In genomic region chr2:35336388-35337280, GRCm38 (mm10) we compare ENCODE assay signal across 8 mouse cellular contexts. TPM values are rescaled to one million over a fixed set of nuclear protein-coding genes. Genes with fewer than 3 reads are reported as not detected.
DNase-seq lines count a peak whose midpoint lies in the region; ATAC-seq and TF ChIP-seq lines count a peak whose summit lies in the region.

TSS of gene Stom (minus strand) at chr2:35336976.

- no peaks in the 10 kb centered on the region for H3K9me3 ChIP-seq in embryonic facial prominence, embryonic 15.5 days (replicated peaks)
- H3K9me3 ChIP-seq in limb, embryonic 14.5 days (ENCODE audit: control insufficient read depth, low read length), result no peaks in the 10 kb centered on the region
- no peaks in the 10 kb centered on the region for H3K9me3 ChIP-seq in midbrain, postnatal 0 days (ENCODE audit: low read length)

- peak; percentile 17; the same call in 1 of the 2 replicates for TF ChIP-seq CTCF in bone marrow, adult 2 months (IDR thresholded peaks at IDR 0.05; ENCODE audit: control insufficient read depth, insufficient read depth, low read length)
- peak; percentile 46 for TF ChIP-seq CTCF in midbrain, postnatal 0 days (IDR thresholded peaks at IDR 0.05)

- no peaks in the 10 kb centered on the region for H3K27me3 ChIP-seq in embryonic facial prominence, embryonic 15.5 days
- no peaks in the 10 kb centered on the region for H3K27me3 ChIP-seq in limb, embryonic 14.5 days (ENCODE audit: control insufficient read depth, insufficient read depth, low read length)
- H3K27me3 ChIP-seq in midbrain, postnatal 0 days (ENCODE audit: insufficient read depth, low read length), result no peaks in the 10 kb centered on the region

- H3K36me3 ChIP-seq in embryonic facial prominence, embryonic 15.5 days, result no peaks in the 10 kb centered on the region
- H3K36me3 ChIP-seq in limb, embryonic 14.5 days (ENCODE audit: control insufficient read depth, insufficient read depth, low read length), result no peaks in the 10 kb centered on the region
- no peaks in the 10 kb centered on the region for H3K36me3 ChIP-seq in midbrain, postnatal 0 days (ENCODE audit: insufficient read depth, low read length)

- DNase-seq in 416B (ENCODE audit: low read depth), result peak; percentile 98
- peak; percentile 99 for DNase-seq in heart, adult 8-10 months (ENCODE audit: low spot score)
- peak; percentile 100 for DNase-seq in kidney, adult 9 months
- peak; percentile 98 for DNase-seq in limb, embryonic 14.5 days (ENCODE audit: low spot score)
- DNase-seq in midbrain, postnatal 0 days (ENCODE audit: low spot score), result peak; percentile 98
- DNase-seq in spleen, postnatal 14 days (ENCODE audit: low spot score in 2 of 2), result peak; percentile 100

- peak; percentile 88 for TF ChIP-seq POLR2A in bone marrow, adult 2 months (IDR thresholded peaks at IDR 0.05; ENCODE audit: borderline replicate concordance, control insufficient read depth, low read depth, low read length)
- no peak for TF ChIP-seq POLR2A in limb, embryonic 14.5 days (IDR thresholded peaks at IDR 0.05; ENCODE audit: borderline replicate concordance, extremely low read depth, insufficient read depth, insufficient read length)

- peak within 1 kb of the TSS; percentile 94 for H3K27ac ChIP-seq in bone marrow, adult 2 months (ENCODE audit: control insufficient read depth, insufficient read depth, low read depth, low read length, poor library complexity)
- peak within 1 kb of the TSS; percentile 88 for H3K27ac ChIP-seq in embryonic facial prominence, embryonic 15.5 days (replicated peaks)
- peak within 1 kb of the TSS; percentile 76 for H3K27ac ChIP-seq in limb, embryonic 14.5 days (replicated peaks; ENCODE audit: low read depth, low read length)
- peak within 1 kb of the TSS; percentile 57 for H3K27ac ChIP-seq in midbrain, postnatal 0 days (ENCODE audit: low read depth, low read length)

- peak within 1 kb of the TSS; percentile 65 for H3K9ac ChIP-seq in embryonic facial prominence, embryonic 15.5 days
- peak within 1 kb of the TSS; percentile 71 for H3K9ac ChIP-seq in limb, embryonic 14.5 days (ENCODE audit: low read depth, low read length, severe bottlenecking)
- H3K9ac ChIP-seq in midbrain, postnatal 0 days (replicated peaks; ENCODE audit: low read length, poor library complexity, severe bottlenecking), result peak within 1 kb of the TSS; percentile 71

- H3K4me2 ChIP-seq in embryonic facial prominence, embryonic 15.5 days (replicated peaks), result peak within 1 kb of the TSS; percentile 96
- H3K4me2 ChIP-seq in limb, embryonic 14.5 days (replicated peaks; ENCODE audit: low read depth, low read length, severe bottlenecking), result peak within 1 kb of the TSS; percentile 99
- H3K4me2 ChIP-seq in midbrain, postnatal 0 days (ENCODE audit: low read depth, low read length, poor library complexity, severe bottlenecking), result peak within 1 kb of the TSS; percentile 74

- WGBS in bone marrow, adult 2 months, result under 1% methylated on average over 45 of the region's 45 CpGs
- under 1% methylated on average over 45 of the region's 45 CpGs for WGBS in embryonic facial prominence, embryonic 15.5 days
- WGBS in limb, embryonic 14.5 days, result 0% methylated on average over 45 of the region's 45 CpGs
- WGBS in midbrain, postnatal 0 days, result under 1% methylated on average over 45 of the region's 45 CpGs

- peak within 1 kb of the TSS; percentile 89 for H3K4me3 ChIP-seq in bone marrow, adult 2 months (replicated peaks; ENCODE audit: control insufficient read depth, low read depth, low read length)
- H3K4me3 ChIP-seq in embryonic facial prominence, embryonic 15.5 days (replicated peaks), result peak within 1 kb of the TSS; percentile 74
- H3K4me3 ChIP-seq in limb, embryonic 14.5 days (replicated peaks; ENCODE audit: low read length), result peak within 1 kb of the TSS; percentile 66
- peak within 1 kb of the TSS; percentile 49 for H3K4me3 ChIP-seq in midbrain, postnatal 0 days (ENCODE audit: low read depth, low read length)

- ATAC-seq in embryonic facial prominence, embryonic 15.5 days (ENCODE audit: insufficient number of reproducible peaks, low FRiP score, low TSS enrichment, low read depth), result peak; percentile 98
- peak; percentile 99 for ATAC-seq in limb, embryonic 14.5 days (ENCODE audit: low FRiP score, low read depth)
- ATAC-seq in midbrain, postnatal 0 days (ENCODE audit: low FRiP score), result peak; percentile 97

- H3K4me1 ChIP-seq in bone marrow, adult 2 months (ENCODE audit: control insufficient read depth, insufficient read depth, low read length), result peaks cover 2% of the 10 kb centered on the region; the same call in 1 of the 2 replicates
- peaks cover 17% of the 10 kb centered on the region for H3K4me1 ChIP-seq in embryonic facial prominence, embryonic 15.5 days
- H3K4me1 ChIP-seq in limb, embryonic 14.5 days (ENCODE audit: control insufficient read depth, insufficient read depth, low read length), result peaks cover 14% of the 10 kb centered on the region
- H3K4me1 ChIP-seq in midbrain, postnatal 0 days (ENCODE audit: insufficient read depth, low read length), result no peaks in the 10 kb centered on the region

RNA-seq across cellular contexts. Expression of gene Stom, which starts in this region (rescaled TPM):
- polyA plus RNA-seq in bone marrow, adult 2 months (2011; ENCODE audit: insufficient read depth, insufficient read length, low replicate concordance, missing spikeins), result 152 and 203 TPM in 2 replicates
- polyA plus RNA-seq in embryonic facial prominence, embryonic 15.5 days (2015; fragmentation: Nextera tagmentation; extraction: Ambion mirVana), result 32.1 and 37.3 TPM in 2 replicates
- total RNA-seq in heart, adult 8-10 months (2022), result 100 to 1,000 TPM in 2 of 4 experiments, 10 to 100 TPM in 2; 83.8 to 137 (median 102) TPM
- 14.0 and 15.1 TPM in 2 replicates for polyA plus RNA-seq in limb, embryonic 14.5 days (2012; rRNA removed)
- polyA plus RNA-seq in limb, embryonic 14.5 days (2014; fragmentation: Nextera tagmentation; extraction: Ambion mirVana), result 19.1 and 23.8 TPM in 2 replicates
- 21.9 and 24.9 TPM in 2 replicates for total RNA-seq in midbrain, postnatal 0 days (2014; rRNA removed)
- polyA plus RNA-seq in midbrain, postnatal 0 days (2015; fragmentation: Nextera tagmentation; extraction: Ambion mirVana), result 23.1 and 23.3 TPM in 2 replicates

Comparison
In these comparisons a context has a peak if more than half of its experiments do, and no peak if none do; other contexts are left out.
1. Peak in every context shown above with its lines: DNase-seq, ATAC-seq, H3K4me3 ChIP-seq and H3K27ac ChIP-seq.